Mouse (Mus musculus): ENCODE data around the gene Pax7. TPM values are rescaled to one million over a fixed set of nuclear protein-coding genes. Genes with fewer than 3 reads are reported as not detected.

The Pax7 gene
- total and polyA plus RNA-seq, 3 experiments: not detected

DNA sequence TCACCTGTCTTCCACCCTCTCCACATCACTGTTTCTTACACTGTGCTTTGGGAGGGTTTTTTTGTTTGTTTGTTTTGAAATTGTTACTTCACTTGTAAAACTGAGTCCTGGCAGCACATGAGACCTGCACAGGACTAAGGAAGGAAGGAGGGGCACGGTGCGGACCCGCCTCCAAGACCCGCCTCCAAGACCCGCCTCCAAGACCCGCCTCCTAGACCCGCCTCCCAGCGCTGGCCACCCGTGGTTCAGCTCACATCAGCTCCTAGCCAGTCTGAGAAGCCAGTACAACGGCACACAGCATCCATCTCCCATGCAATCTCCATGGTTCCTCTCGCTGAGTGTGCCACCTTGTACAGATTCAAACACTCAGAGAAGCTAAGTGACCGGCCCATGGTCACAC lies 38.4 kb upstream of the Pax7 start:
- Histone ChIP-seq H3K79me2 (ENCODE audit: control insufficient read depth, insufficient read depth, low read length, poor library complexity) (no peaks in the 10 kb centered on the region), H3K9me3 (replicated peaks; ENCODE audit: insufficient read depth, low read length) (no peaks in the 10 kb centered on the region), H3K36me3 (ENCODE audit: control insufficient read depth in 1 of 2, insufficient read depth in 2 of 2, low read length in 2 of 2) (no peaks in the 10 kb centered on the region), H3K9ac (ENCODE audit: control insufficient read depth, low read depth, low read length, poor library complexity, severe bottlenecking) (no peak overlapping the region), H3K4me3 (ENCODE audit: control insufficient read depth in 1 of 2, insufficient read depth in 1 of 2, low read depth in 2 of 2, low read length in 2 of 2) (no peak overlapping the region), H3K4me1 (ENCODE audit: control insufficient read depth in 1 of 2, insufficient read depth in 2 of 2, low read length in 2 of 2) (no peaks in the 10 kb centered on the region), H3K27ac (ENCODE audit: control insufficient read depth, low read depth, low read length) (no peak overlapping the region), H3K27me3 (ENCODE audit: control insufficient read depth in 1 of 2, insufficient read depth in 2 of 2, low read length in 2 of 2) (no peaks in the 10 kb centered on the region)
- DNase-seq (ENCODE audit: low read depth, low spot score): no peak
- TF ChIP-seq ZMIZ1 (IDR thresholded peaks at IDR 0.05; ENCODE audit: low read depth, low read length) (no peak), CHD2 (IDR thresholded peaks at IDR 0.05; ENCODE audit: low read length) (no peak), USF1 (IDR thresholded peaks at IDR 0.05; ENCODE audit: low read depth, low read length) (no peak), CTCF (IDR thresholded peaks at IDR 0.05 in 2 of 3, conservative IDR thresholded peaks at IDR 0.05 in 1 of 3; ENCODE audit: control insufficient read depth in 1 of 3, insufficient read depth in 1 of 3, low read depth in 2 of 3, low read length in 3 of 3, poor library complexity in 1 of 3, severe bottlenecking in 1 of 3) (no peak), MEF2A (IDR thresholded peaks at IDR 0.05; ENCODE audit: extremely low read depth, insufficient replicate concordance, low read depth, low read length, poor library complexity, severe bottlenecking) (no peak), JUND (IDR thresholded peaks at IDR 0.05; ENCODE audit: low read depth, low read length) (no peak), POLR2AphosphoS5 (IDR thresholded peaks at IDR 0.05; ENCODE audit: borderline replicate concordance, low read depth, low read length) (no peak), ZNF384 (IDR thresholded peaks at IDR 0.05; ENCODE audit: low read depth, low read length) (no peak), POLR2AphosphoS2 (IDR thresholded peaks at IDR 0.05; ENCODE audit: low read length) (no peak), ETS1 (IDR thresholded peaks at IDR 0.05; ENCODE audit: low read depth, low read length) (no peak), MXI1 (IDR thresholded peaks at IDR 0.05; ENCODE audit: low read depth, low read length) (no peak), MYB (IDR thresholded peaks at IDR 0.05; ENCODE audit: low read depth, low read length) (no peak), MAZ (IDR thresholded peaks at IDR 0.05; ENCODE audit: low read depth, low read length) (no peak)

DNA sequence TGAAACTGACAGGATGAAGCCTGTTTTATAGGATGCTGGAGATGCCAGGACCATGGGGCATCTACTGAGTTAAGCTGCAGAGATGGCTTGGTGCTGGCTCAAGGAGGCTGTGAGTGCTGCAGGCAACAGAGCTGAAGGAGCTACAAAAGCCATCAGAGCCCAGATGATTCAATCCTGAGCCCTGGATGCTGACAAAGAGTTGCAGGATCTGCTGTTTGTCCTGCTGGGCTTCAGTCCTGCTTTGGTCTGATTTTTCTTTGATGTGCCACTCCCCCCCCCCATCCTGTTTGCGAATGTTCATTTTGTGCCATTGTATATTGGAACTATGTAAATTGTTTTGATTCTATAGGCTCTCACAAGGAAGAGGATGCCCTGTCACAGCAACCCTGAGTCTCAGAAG lies 29.9 kb upstream of the Pax7 start:
- H3K36me3 ChIP-seq (ENCODE audit: control insufficient read depth in 1 of 2, insufficient read depth in 2 of 2, low read length in 2 of 2): no peaks in the 10 kb centered on the region
- no peak overlapping the region for H3K4me3 ChIP-seq (ENCODE audit: control insufficient read depth in 1 of 2, insufficient read depth in 1 of 2, low read depth in 2 of 2, low read length in 2 of 2)
- no peak overlapping the region for H3K27ac ChIP-seq (ENCODE audit: control insufficient read depth, low read depth, low read length)
- H3K27me3 ChIP-seq (ENCODE audit: control insufficient read depth in 1 of 2, insufficient read depth in 2 of 2, low read length in 2 of 2): no peaks in the 10 kb centered on the region
- no peak for TF ChIP-seq ZMIZ1 (IDR thresholded peaks at IDR 0.05; ENCODE audit: low read depth, low read length)
- no peak for TF ChIP-seq MYC (IDR thresholded peaks at IDR 0.05; ENCODE audit: low read depth, low read length)
- TF ChIP-seq KAT2A (conservative IDR thresholded peaks at IDR 0.05; ENCODE audit: low read depth, low read length): no peak
- TF ChIP-seq RAD21 (IDR thresholded peaks at IDR 0.05; ENCODE audit: low read depth, low read length): no peak
- H3K79me2 ChIP-seq (ENCODE audit: control insufficient read depth, insufficient read depth, low read length, poor library complexity): no peaks in the 10 kb centered on the region
- H3K9me3 ChIP-seq (replicated peaks; ENCODE audit: insufficient read depth, low read length): no peaks in the 10 kb centered on the region
- DNase-seq (ENCODE audit: low read depth, low spot score): no peak
- H3K4me1 ChIP-seq (ENCODE audit: control insufficient read depth in 1 of 2, insufficient read depth in 2 of 2, low read length in 2 of 2): no peaks in the 10 kb centered on the region
- no peak overlapping the region for H3K9ac ChIP-seq (ENCODE audit: control insufficient read depth, low read depth, low read length, poor library complexity, severe bottlenecking)
